Mouse (Mus musculus) bone marrow macrophage, adult 2 months (primary cell): ENCODE measurements around the gene Camk2g.

Source experiments
- CTCF ChIP-seq: IDR thresholded peaks from 2 replicates; pipeline ENCODE4 v1.5.1; 2012; ENCODE audit warnings: low read depth, mild to moderate bottlenecking, low read length, moderate library complexity
- POLR2A ChIP-seq: IDR thresholded peaks from 2 replicates; pipeline ENCODE4 v1.6.1; 2012; ENCODE audit warnings: mild to moderate bottlenecking, low read depth, low read length, borderline replicate concordance

- TF ChIP-seq CTCF = no peak
- no peak for TF ChIP-seq POLR2A
Measured at GRCm38 (mm10) chr14:20748388-20748787, 45.5 kb downstream of the Camk2g start.
